Mouse (Mus musculus): ENCODE measurements around the gene Grin3b. TPM values are rescaled to one million over a fixed set of nuclear protein-coding genes. Genes with fewer than 3 reads are reported as not detected.

Gene Grin3b
- total RNA-seq, 4 experiments from 2014 or later, result 0.23 to 0.30 (median 0.24) TPM

DNA sequence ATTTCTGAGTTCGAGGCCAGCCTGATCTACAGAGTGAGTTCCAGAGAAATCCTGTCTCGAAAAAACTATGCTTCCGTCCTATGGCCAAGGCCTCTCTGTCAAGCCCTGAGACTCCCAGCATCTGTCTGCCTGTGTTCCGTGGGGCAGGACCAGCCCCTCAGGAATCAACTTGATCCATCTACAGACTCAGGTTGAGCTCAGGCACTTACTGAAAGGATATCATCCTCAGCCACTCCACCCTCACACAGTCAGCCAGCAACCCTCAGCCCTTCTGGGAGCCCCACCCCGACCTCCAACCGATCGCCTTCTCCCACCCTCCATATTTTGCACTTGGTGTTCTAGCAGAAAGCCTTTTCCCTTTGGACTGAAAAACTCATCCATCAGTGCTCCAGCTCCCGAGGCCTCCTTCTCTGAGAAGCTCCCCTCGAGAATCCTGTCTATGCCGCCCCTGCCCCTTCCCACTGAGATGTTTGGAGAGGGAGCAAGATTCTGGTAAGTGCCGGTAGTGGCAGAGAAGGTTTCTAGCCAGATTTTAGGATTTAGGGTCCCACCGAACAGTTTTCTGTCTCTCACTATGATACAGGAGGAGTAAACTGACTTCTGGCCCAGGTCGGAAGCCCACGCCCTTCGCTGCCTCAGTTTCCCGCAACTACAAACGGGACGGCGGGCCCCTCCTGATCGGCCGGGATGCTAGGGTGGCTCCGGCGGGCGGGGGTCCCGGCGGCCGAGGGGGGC, 17.4 kb downstream of the Grin3b start:
- DNase-seq (ENCODE audit: low spot score in 2 of 2), result no peak

DNA sequence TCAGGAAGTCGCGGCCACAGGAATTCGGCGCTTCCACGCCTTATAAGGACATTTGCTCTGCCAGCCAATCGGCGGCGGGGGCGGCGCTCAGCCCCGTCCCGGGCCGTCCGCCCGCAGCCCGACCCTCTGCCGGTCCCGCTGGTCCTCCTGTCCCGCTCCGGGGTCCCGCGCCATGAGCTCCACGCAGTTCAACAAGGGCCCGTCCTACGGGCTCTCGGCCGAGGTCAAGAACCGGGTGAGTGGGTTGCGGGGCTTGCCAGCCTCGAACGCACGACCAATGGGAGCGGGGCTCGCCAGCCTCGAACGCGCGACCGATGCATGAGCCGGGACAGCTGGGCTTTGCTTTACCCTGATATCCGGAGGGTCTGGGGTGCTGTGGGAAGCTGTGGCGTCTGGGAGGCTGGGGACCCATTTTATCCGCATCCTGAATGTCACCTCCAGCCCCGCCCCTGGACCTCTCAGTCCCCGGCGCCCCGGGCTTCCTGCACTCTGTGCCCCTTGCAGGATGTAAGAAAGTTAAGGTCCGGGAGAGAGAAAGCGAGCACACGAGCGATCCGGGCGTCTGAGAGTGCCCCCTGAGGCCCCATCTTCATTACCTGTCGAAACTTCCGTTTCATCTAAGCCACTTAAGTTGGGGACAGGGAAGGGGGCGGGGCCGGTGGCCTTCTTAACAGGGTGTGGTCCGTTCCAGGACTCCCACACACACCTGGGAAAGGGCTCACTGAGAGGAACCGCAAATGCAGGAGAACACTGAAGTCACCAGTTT, 18.2 kb downstream of the Grin3b start, which contains the start of gene Cnn2:
Gene Cnn2 (plus strand): TSS at position 79 of the 766 bp plus-strand sequence.
- no peak for DNase-seq (ENCODE audit: low spot score in 2 of 2)

DNA sequence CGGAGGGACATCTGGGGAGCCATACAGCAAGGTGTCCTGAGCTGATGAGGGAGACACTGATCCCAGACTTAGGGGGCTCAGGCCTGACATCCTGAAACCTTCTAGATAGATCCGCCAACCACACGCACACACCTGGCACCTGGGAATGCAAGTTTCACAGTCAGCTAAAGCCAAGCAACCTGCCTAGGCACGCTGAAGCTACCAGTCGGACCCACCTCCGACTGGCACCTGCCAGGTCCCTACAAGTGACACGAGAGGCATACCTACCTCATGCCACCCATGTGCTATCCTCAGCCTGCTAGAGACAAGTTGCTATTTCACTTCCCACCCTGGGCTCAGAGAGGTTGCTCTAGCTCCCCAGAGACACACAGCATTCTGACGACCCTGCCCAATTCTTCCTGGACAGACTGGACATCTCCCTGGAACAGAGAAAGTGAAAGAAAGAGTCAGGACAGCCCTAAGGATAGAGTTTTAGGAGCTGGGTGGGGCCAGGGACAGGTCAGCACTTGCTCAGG, 18.8 kb downstream of the Grin3b start:
- DNase-seq (ENCODE audit: low spot score in 2 of 2), result no peak

DNA sequence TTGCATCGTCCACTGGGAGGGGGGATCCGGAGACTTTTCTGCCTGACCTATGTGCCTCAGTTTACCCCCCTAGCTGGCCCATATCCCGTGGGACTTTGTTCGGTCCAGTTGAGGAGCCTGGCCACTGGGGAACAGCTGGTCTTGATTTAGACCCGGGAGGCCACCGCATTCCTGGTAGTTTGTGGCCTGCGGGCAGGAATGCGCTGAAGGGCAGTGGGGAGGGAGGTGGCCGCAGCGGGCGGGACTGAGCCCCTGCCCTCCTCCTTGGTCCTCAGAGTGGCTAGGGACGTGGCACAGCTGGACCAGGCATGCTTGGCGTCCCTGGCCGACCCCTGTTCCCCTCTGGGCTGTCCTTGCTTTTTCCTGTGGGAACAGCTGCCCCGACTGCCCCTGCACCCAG, 19.4 kb downstream of the Grin3b start:
- no peak for DNase-seq (ENCODE audit: low spot score in 2 of 2)

DNA sequence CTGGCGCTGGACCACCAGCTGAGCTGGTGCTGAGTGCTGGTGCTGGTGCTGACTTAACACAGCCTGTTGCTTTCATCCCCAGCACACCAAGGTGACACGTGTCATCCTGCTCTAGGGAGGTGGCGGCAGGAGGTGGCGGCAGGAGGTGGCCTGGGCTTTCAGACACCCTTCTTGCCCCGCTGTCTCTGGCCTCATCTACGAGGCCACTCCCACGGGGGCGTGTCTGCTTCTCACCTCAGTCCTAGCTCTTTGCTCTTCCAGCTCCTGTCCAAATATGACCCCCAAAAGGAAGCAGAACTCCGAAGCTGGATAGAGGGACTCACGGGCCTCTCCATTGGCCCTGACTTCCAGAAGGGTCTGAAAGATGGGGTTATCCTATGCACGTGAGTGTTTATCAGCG, 20.6 kb downstream of the Grin3b start:
- DNase-seq (ENCODE audit: low spot score in 2 of 2), result no peak

DNA sequence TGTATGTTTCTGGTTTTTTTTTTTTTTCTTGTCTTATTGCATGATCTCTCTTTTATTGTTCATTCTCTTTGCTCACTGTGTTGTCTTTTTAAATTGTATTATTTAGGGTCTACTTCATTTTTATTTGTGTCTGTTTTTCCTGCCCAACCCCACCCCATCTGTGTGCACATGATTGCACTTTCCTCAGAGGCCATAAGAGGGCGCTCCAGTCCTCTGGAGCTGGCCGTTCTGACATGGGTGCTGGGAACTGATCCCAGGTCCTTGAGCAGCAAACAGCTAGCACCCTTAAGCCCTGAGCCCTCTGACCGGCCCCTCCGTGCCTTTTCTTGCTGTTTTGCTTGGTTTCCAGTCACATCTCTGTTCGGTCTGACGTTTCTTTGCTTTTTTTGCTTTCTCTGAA, 21.0 kb downstream of the Grin3b start:
- no peak for DNase-seq (ENCODE audit: low spot score in 2 of 2)

DNA sequence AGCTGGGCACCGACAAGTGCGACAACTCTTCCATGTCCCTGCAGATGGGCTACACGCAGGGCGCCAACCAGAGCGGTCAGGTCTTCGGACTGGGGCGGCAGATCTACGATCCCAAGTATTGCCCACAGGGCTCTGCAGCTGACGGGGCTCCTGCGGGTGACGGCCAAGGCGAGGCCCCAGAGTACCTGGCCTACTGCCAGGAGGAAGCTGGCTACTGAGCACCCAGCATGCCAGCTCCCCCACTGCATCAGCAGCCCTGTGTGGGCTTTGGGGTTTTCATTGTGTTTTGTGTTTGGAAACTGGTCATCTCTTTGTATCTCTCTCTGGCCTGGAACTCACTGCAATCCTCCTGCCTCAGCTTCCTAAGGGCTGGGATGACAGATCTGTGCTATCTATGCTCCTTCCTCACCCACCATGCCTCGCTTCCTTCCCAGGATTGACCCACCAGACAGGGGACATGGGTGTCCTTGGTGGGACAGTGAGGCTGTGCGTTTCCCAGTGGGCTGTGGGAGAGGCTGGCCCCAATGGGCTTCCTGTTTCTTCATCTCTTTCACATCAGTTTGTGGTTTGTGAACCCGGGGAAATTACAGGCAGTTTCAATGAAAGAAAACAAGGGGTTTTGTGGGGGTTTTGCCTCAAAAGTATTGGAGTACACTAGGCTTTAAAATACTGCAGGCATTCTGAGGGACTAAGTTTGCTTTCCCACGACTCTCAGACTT, 24.0 kb downstream of the Grin3b start:
- no peak for DNase-seq (ENCODE audit: low spot score in 2 of 2)

DNA sequence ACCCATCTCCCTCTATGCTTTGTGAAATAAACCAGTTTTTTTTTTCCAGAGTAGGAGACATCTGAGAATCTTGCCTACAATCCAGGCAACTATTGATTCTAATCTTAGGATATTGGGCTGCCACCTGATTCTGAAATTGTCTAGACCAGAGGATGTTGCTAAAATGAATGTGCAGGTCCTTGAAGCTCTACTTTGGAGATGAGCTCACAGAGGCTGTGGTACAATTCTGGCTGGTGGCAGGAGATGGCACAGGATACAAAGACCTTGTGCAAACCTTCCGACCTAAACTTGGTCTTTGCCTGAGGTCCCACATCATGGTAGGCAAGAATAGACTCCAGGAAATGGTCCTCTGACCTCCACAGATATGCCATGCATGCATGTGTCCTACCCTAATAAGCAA, 25.1 kb downstream of the Grin3b start:
- no peak for DNase-seq (ENCODE audit: low spot score in 2 of 2)

DNA sequence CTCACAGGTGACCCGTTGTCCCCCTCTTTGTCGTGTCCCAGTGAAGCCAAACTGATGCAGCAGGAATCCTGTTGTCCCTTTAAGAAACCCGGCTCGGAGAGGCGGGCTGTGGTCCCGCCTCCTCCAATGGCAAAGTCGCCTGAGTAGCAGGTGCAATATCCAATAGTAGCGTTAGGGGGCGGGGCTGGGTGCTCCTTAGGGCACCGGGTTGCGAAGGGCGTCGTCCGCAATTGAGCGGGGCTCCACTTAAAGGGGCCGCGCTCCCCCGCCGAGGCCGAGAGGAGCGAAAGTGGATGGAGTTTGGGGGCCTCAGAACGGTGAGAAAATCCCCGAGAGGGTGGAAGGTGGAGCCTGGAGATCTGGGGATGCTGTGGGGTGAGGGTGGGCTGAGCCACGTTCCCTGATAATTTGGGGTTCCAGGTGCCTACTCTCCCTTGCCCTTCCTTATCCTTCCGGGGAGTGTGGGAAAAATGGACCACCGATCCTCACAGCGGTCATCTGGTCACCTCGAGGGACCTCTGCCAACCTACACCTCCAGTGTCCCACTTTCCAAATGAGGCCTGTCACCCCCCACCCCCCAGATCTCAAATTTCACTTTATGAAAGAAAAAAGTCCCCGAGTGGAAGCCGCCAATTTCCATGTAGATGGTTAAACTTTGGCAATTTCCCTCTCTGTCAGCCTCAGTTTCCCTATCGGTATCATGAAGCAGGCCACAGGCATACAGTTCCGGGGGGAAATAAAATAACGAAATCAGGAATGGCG, 25.9 kb downstream of the Grin3b start, which contains the start of gene Abca7:
Gene Abca7 (plus strand): TSS at position 223 of the 762 bp plus-strand sequence.
- peak; percentile 90 to 94 for DNase-seq (ENCODE audit: low spot score in 2 of 2)

DNA sequence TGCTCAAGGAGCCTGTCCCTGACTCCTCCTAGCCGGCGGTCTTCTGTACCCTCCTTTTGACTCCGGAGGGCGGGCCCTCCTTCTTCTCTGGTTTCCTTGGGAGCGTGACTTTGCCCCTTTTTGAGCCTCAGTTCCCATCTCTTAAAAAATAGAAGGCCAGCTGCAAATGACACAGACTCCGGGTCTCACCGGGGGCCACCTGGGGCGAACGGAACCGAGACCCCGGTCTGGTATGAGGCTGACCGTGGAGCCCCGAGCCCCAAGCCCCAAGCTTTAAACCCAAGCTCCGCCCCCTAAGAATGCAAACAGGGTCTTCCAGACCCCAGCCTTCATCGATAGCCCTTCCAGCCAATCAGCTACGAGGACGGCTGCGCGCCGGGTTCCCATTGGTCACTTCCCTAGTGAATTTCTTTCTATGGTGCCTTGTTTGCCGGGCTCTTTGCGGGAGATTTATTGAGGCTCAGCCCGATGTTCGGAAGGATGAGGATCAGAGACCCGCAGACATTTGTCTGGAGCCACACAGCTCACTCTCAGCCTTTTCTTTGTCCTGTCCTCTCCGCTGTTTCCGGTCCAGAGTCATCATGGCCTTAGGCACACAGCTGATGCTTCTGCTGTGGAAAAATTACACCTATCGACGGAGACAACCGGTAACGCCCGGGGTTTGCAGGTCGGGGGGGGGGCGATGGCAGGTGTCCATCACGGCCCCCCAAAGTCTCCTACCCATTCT, 26.7 kb downstream of the Grin3b start:
- no peak for DNase-seq (ENCODE audit: low spot score in 2 of 2)

DNA sequence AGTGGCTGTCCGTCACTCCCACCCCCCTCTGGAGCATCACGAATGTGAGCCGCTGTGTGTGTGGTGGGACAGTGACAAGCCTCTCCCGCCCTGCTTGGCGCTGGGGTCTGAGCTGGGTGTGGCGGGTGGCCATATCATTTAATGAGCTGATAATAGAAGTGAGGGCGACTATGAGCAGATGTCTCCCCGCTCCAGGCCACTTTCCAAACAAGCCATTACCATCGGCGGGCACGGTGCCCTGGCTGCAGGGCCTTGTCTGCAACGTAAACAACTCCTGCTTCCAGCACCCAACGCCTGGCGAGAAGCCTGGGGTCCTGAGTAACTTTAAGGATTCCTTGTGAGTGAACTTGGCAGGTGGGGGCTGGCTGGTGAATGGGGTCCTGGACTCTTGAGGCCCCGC, 27.3 kb downstream of the Grin3b start:
- DNase-seq (ENCODE audit: low spot score in 2 of 2), result no peak

DNA sequence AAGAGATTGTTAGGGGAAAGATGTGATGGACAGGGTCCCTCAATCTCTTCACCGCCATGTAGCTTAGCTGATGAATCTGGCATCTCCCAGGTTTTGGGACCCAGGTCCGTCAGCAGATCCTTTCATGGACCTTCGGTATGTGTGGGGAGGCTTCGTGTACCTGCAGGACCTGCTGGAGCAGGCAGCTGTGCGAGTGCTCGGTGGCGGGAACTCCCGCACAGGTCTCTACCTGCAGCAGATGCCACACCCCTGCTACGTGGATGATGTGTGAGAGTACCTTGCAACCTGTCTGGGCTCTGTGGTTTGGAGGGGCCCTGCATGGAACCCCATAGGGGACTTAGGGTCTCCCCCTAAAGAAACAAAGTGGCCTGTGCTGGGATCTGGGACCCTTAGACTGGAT, 31.4 kb downstream of the Grin3b start:
- DNase-seq (ENCODE audit: low spot score in 2 of 2), result no peak

DNA sequence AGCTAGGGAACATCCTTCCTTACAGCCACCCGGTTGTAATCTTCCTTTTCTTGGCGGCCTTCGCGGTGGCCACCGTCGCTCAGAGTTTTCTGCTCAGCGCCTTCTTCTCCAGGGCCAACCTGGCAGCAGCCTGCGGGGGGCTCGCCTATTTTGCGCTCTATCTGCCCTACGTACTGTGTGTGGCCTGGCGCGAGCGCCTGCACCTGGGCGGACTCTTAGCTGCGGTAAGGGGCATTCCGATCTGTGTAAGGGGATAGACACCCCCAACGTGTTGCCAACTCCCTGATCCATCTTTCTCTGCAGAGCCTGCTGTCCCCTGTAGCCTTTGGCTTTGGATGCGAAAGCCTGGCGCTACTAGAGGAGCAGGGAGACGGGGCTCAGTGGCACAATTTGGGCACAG, 32.3 kb downstream of the Grin3b start:
- DNase-seq (ENCODE audit: low spot score in 2 of 2), result no peak

DNA sequence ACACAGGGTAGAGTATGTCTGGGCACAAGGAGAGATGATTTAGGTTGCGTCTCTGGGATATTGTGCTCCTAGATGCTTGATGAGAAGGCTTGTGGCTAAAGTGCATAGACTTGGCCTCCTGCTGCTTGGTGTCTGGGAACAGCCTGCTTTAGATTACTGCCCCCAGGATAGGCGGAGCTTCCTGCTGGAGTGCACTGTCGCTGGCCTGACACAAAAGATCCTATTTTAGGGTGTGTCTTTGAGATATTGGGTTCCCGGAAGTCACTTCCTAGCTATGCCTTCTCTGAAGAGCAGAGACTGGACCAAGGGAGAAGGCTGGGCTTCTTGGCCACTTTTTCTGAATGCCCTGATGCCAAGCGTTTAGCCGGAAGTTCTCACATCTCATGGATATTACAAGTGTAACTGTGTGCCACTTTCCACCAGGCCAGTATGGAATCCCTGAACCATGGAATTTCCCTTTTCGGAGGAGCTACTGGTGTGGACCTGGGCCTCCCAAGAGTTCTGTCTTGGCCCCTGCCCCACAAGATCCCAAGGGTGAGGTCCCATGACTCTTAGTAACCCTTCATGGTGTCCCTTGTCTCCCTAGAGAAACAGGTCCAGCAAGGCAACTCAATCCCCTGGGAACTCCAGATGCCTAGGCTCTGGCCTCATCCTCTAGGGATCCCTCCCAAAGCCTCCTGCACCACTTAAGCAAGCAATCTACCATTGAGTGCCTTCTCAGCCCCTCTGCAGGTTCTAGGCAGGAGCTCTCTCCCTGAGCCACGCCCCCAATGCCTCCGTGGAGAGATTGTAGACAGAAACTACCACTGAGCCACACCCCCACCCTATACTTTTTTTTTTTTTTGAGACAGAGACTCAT, 33.1 kb downstream of the Grin3b start:
- no peak for DNase-seq (ENCODE audit: low spot score in 2 of 2)

DNA sequence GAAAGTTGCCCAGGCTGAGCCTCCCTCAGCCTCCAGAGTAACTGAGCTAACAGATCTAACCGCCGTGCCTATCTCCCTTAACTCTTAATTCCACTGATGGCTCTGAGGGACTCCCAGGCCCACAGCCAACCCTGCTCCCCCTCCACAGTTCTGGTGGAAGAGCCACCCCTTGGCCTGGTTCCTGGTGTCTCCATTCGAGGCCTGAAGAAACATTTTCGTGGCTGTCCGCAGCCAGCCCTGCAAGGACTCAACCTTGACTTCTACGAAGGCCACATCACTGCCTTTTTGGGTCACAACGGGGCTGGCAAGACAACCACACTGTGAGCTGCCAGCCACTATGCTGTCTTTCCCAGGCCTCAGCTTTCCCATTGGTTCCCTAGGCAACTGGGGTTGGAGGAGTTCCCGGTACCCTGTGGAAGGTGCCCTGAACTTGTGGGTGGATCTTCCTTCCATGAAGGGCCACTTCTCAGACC, 33.8 kb downstream of the Grin3b start:
- no peak for DNase-seq (ENCODE audit: low spot score in 2 of 2)

DNA sequence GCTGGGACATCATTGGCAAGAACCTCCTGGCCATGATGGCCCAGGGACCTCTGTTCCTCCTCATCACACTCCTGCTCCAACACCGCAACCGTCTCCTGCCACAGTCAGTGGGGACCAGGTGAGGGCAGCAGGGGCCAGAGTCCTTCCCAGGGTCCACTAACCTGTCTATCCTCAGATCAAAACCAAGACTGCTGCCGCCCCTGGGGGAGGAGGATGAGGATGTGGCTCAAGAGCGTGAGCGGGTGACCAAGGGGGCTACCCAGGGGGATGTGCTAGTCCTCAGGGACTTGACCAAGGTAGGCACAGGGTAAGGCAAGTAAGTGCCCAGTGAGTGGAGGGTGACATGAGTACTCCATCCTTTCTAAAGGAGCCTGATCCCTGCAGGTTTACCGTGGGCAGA, 41.2 kb downstream of the Grin3b start:
- no peak for DNase-seq (ENCODE audit: low spot score in 2 of 2)

DNA sequence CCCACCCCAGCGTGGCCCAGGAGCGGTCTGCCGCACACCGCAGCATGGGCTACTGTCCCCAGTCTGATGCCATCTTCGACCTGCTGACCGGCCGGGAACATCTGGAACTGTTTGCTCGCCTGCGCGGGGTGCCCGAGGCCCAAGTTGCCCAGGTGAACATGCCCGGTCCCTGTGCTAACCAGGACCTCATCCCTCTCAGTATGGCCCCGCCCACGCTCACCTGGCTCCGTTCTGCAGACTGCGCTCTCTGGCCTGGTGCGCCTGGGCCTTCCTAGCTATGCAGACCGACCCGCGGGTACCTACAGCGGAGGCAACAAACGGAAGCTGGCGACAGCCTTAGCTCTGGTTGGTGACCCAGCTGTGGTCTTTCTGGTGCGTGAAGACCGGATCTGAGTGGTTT, 43.1 kb downstream of the Grin3b start:
- no peak for DNase-seq (ENCODE audit: low spot score in 2 of 2)

DNA sequence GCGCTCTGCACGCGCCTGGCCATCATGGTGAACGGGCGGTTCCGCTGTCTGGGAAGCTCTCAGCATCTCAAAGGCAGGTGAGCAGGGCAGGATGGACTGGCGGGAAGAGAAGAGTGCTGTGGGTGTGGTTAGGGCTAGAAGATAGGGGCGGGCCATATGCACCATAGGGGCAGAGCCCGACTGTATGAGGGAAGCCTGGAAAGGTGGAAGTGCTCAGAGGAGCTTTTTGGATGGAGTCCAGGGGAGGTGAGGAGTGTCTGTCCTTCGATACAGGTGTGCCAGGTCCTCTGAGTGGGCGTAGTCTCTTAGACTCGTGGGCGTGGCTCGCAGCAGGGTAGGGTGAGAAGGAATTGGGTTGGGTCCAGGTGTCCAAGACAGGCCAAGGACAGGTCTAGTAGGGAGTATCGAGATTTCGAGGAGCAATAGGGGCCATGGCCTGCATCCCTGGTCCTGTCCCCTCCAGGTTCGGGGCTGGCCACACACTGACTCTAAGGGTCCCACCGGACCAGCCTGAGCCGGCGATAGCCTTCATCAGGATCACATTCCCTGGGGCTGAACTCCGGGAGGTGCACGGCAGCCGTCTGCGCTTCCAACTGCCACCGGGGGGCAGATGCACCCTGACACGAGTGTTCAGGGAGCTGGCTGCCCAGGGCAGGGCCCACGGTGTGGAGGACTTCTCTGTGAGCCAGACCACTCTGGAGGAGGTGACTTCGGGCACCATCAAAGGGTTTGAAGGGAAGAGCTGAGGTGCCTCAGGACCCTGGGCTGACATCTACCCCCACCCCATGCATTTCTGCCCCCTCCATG, 44.2 kb downstream of the Grin3b start:
- no peak for DNase-seq (ENCODE audit: low spot score in 2 of 2)

DNA sequence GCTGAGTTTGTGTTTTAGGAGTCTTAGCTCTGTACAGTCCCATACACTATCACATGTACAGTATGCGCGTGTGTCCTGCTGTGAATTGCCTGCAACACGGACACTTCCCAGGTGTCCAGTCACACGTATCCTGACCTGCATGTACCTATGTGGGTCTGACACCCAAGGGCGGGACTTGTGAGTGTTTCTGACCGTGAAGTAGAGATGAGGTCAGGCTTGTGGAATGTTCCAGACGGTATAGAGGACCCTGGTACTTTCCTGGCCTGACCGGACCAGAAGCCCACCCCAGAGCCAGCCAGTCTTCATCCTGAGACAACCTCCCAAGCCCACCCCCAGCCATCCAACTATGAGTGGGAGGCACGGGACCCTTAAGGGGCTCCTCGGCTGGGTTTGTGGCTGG, 45.1 kb downstream of the Grin3b start:
- no peak for DNase-seq (ENCODE audit: low spot score in 2 of 2)
